Comparison of ENCODE assay signal across 16 mouse cellular contexts in genomic region chr17:67996769-67997155, GRCm38 (mm10). TPM values are rescaled to one million over a fixed set of nuclear protein-coding genes. Genes with fewer than 3 reads are reported as not detected.
A peak's percentile ranks its signal among the peaks of the same experiment; 100 is the strongest.
DNase-seq lines count a peak whose midpoint lies in the region; ATAC-seq and TF ChIP-seq lines count a peak whose summit lies in the region.
"Had no signal": no experiment of that assay in that cellular context is flagged by ENCODE, and none has a peak within 500 bp of the region (broad histone marks: within the 10 kb centered on the region; RNA-seq: fewer than 3 reads in every experiment).

No protein-coding gene starts in this region.

- no peak overlapping the region for H3K4me3 ChIP-seq in heart, postnatal 0 days (ENCODE audit: low read depth, low read length)
- H3K4me3 ChIP-seq in lung, embryonic 16.5 days (ENCODE audit: low read length): no peak overlapping the region
- H3K4me3 ChIP-seq in lung, adult 2 months (replicated peaks; ENCODE audit: extremely low read depth, low read depth, low read length): no peak overlapping the region
- H3K4me3 ChIP-seq in limb, embryonic 10.5 days: no peak overlapping the region
- H3K4me3 ChIP-seq in stomach, embryonic 15.5 days (replicated peaks): no peak overlapping the region
- H3K4me3 ChIP-seq: forebrain, embryonic 12.5 days; liver, embryonic 12.5 days had no signal

- no peak for TF ChIP-seq POLR2A in lung, adult 2 months (IDR thresholded peaks at IDR 0.05; ENCODE audit: borderline replicate concordance, extremely low read depth, low read depth, low read length)

- no peaks in the 10 kb centered on the region for H3K27me3 ChIP-seq in heart, postnatal 0 days (ENCODE audit: control insufficient read depth, insufficient read depth, low read length)
- H3K27me3 ChIP-seq in lung, embryonic 16.5 days (ENCODE audit: control insufficient read depth, insufficient read depth, low read depth, low read length): no peaks in the 10 kb centered on the region
- H3K27me3 ChIP-seq in limb, embryonic 10.5 days (ENCODE audit: low read depth, poor library complexity, severe bottlenecking): no peaks in the 10 kb centered on the region
- H3K27me3 ChIP-seq in stomach, embryonic 15.5 days (replicated peaks): no peaks in the 10 kb centered on the region
- H3K27me3 ChIP-seq: forebrain, embryonic 12.5 days; liver, embryonic 12.5 days had no signal

- no peaks in the 10 kb centered on the region for H3K36me3 ChIP-seq in heart, postnatal 0 days (replicated peaks; ENCODE audit: control insufficient read depth, insufficient read depth, low read length)
- no peaks in the 10 kb centered on the region for H3K36me3 ChIP-seq in lung, embryonic 16.5 days (ENCODE audit: control insufficient read depth, insufficient read depth, low read length)
- H3K36me3 ChIP-seq in limb, embryonic 10.5 days: peaks cover 6% of the 10 kb centered on the region
- no peaks in the 10 kb centered on the region for H3K36me3 ChIP-seq in stomach, embryonic 15.5 days
- H3K36me3 ChIP-seq: forebrain, embryonic 12.5 days; liver, embryonic 12.5 days had no signal

- H3K4me1 ChIP-seq in heart, postnatal 0 days (ENCODE audit: control insufficient read depth, insufficient read depth): peaks cover 4% of the 10 kb centered on the region; the same call in 1 of the 2 replicates
- H3K4me1 ChIP-seq in lung, embryonic 16.5 days (replicated peaks; ENCODE audit: control insufficient read depth, insufficient read depth, low read length): peaks cover 27% of the 10 kb centered on the region
- peaks cover 2% of the 10 kb centered on the region; the same call in 1 of the 2 replicates for H3K4me1 ChIP-seq in lung, adult 2 months (ENCODE audit: control insufficient read depth, insufficient read depth, low read length)
- peaks cover 66% of the 10 kb centered on the region for H3K4me1 ChIP-seq in limb, embryonic 10.5 days
- H3K4me1 ChIP-seq in stomach, embryonic 15.5 days: peaks cover 13% of the 10 kb centered on the region

- no peak for TF ChIP-seq EP300 in heart, postnatal 0 days (IDR thresholded peaks at IDR 0.05; ENCODE audit: low read depth)

- no peak for ATAC-seq in heart, postnatal 0 days (ENCODE audit: insufficient read depth, low read depth)
- no peak for ATAC-seq in lung, embryonic 16.5 days (ENCODE audit: low read depth)
- ATAC-seq in stomach, embryonic 15.5 days (ENCODE audit: insufficient read depth, low FRiP score, low read depth): no peak
- ATAC-seq: CD4-positive, CD25-positive, alpha-beta regulatory T cell, adult 4 months; hindbrain, postnatal 0 days; liver, embryonic 12.5 days; midbrain, embryonic 16.5 days had no signal

- H3K9ac ChIP-seq in heart, postnatal 0 days (replicated peaks; ENCODE audit: low read depth, low read length): no peak overlapping the region
- no peak overlapping the region for H3K9ac ChIP-seq in lung, embryonic 16.5 days (ENCODE audit: low read length)
- no peak overlapping the region for H3K9ac ChIP-seq in stomach, embryonic 15.5 days
- H3K9ac ChIP-seq: forebrain, embryonic 12.5 days; liver, embryonic 12.5 days had no signal

- H3K9me3 ChIP-seq in heart, postnatal 0 days (replicated peaks; ENCODE audit: control insufficient read depth, low read length): no peaks in the 10 kb centered on the region
- H3K9me3 ChIP-seq in lung, embryonic 16.5 days (ENCODE audit: control insufficient read depth, low read length): no peaks in the 10 kb centered on the region
- no peaks in the 10 kb centered on the region for H3K9me3 ChIP-seq in limb, embryonic 10.5 days (replicated peaks)
- H3K9me3 ChIP-seq in stomach, embryonic 15.5 days: no peaks in the 10 kb centered on the region
- H3K9me3 ChIP-seq: forebrain, embryonic 12.5 days; liver, embryonic 12.5 days had no signal

- no peak for DNase-seq in heart, postnatal 0 days (ENCODE audit: low spot score)
- no peak for DNase-seq in heart, adult 9 months (ENCODE audit: low spot score in 2 of 2)
- DNase-seq in lung, adult 2 months: no peak
- DNase-seq in limb, embryonic 10.5 days (ENCODE audit: low spot score): no peak
- DNase-seq in right cerebral cortex, postnatal 14 days: no peak
- DNase-seq: adrenal gland, adult 2 months; cerebellum, adult 11 months had no signal

- 68% methylated on average over 7 of the region's 7 CpGs for WGBS in heart, postnatal 0 days
- WGBS in lung, embryonic 16.5 days: 47% methylated on average over 7 of the region's 7 CpGs
- WGBS in lung, adult 2 months: 51% methylated on average over 7 of the region's 7 CpGs
- whole genome bisulfite sequencing in limb, embryonic 10.5 days: 81% methylated on average over 7 of the region's 7 CpGs
- 59% methylated on average over 7 of the region's 7 CpGs for WGBS in stomach, embryonic 15.5 days

- 0 out of 2 replicates have a peak overlapping the region, but pooled peaks have one; percentile 32 for H3K27ac ChIP-seq in heart, postnatal 0 days (ENCODE audit: low read depth)
- H3K27ac ChIP-seq in lung, embryonic 16.5 days (ENCODE audit: low read length): peak overlapping the region; percentile 7; the same call in 1 of the 2 replicates
- H3K27ac ChIP-seq in limb, embryonic 10.5 days: 0 out of 2 replicates have a peak overlapping the region, but pooled peaks have one; percentile 10
- H3K27ac ChIP-seq in stomach, embryonic 15.5 days: 0 out of 2 replicates have a peak overlapping the region, but pooled peaks have one; percentile 65
- H3K27ac ChIP-seq: forebrain, embryonic 12.5 days; hindbrain, postnatal 0 days; liver, embryonic 12.5 days; macrophage had no signal

- TF ChIP-seq CTCF in heart, postnatal 0 days (IDR thresholded peaks at IDR 0.05; ENCODE audit: low read depth): no peak
- no peak for TF ChIP-seq CTCF in lung, adult 2 months (IDR thresholded peaks at IDR 0.05; ENCODE audit: insufficient read depth, low read length)

- H3K4me2 ChIP-seq in heart, postnatal 0 days (ENCODE audit: low read depth, low read length): no peak overlapping the region
- H3K4me2 ChIP-seq in lung, embryonic 16.5 days (ENCODE audit: low read depth, low read length): no peak overlapping the region
- no peak overlapping the region for H3K4me2 ChIP-seq in stomach, embryonic 15.5 days
- H3K4me2 ChIP-seq: forebrain, embryonic 12.5 days had no signal

RNA-seq across cellular contexts. Expression of gene Arhgap28, which starts 7.2 kb away (rescaled TPM):
- total RNA-seq in heart, postnatal 0 days (2014; rRNA removed; ENCODE audit: low replicate concordance): 7.7 and 13.0 TPM in 2 replicates
- polyA plus RNA-seq in heart, postnatal 0 days (2015; fragmentation: Nextera tagmentation; extraction: Ambion mirVana): 4.1 and 4.2 TPM in 2 replicates
- 36.1 and 39.7 TPM in 2 replicates for polyA plus RNA-seq in lung, embryonic 16.5 days (2015; fragmentation: Nextera tagmentation; extraction: Ambion mirVana)
- polyA plus RNA-seq in lung, adult 2 months (2012; rRNA removed): 4.8 and 7.4 TPM in 2 replicates
- 52.8 and 58.2 TPM in 2 replicates for polyA plus RNA-seq in limb, embryonic 10.5 days (2016; fragmentation: Nextera tagmentation; extraction: Ambion mirVana)
- polyA plus RNA-seq in stomach, embryonic 15.5 days (2015; fragmentation: Nextera tagmentation; extraction: Ambion mirVana): 23.9 and 25.3 TPM in 2 replicates
- total RNA-seq: MEL had no signal
- polyA plus RNA-seq: CD4-positive, CD25-positive, alpha-beta regulatory T cell, adult 4 months had no signal

Comparison
In these comparisons a context has a peak if more than half of its experiments do, and no peak if none do; other contexts are left out.
1. H3K27ac ChIP-seq: peak in every context shown above with its lines; median percentile 65 in stomach, embryonic 15.5 days; 32 in heart, postnatal 0 days; 10 in limb, embryonic 10.5 days; 7 in lung, embryonic 16.5 days.